Mouse (Mus musculus) urinary bladder, postnatal 4 days (tissue): ENCODE measurements around the gene Fastk.
"Not testable (repeated sequence)": the region's sequence is repeated elsewhere in the genome, so short reads cannot be mapped to it uniquely, and the experiment has no call there.

Experiments
- DNase-seq, 2 experiments: peaks; one replicate each; pipeline ENCODE4 v3.0.0; 2021 to 2022; ENCODE audit warnings: low spot score in 2 of 2

Fastk gene

GRCm38 (mm10) chr5:24423129-24424003, 21.7 kb downstream of the Fastk start, which contains the start of the genes Cdk5 and Slc4a2:
TSS of gene Cdk5 (minus strand) at chr5:24423530.
TSS of gene Slc4a2 (plus strand) at chr5:24423837.
- peak; percentile 97 to 98 for DNase-seq

- no peak for DNase-seq
Observed at GRCm38 (mm10) chr5:24420381-24420780, 24.7 kb downstream of the Fastk start.

GRCm38 (mm10) chr5:24417587-24417986, 27.5 kb downstream of the Fastk start:
- DNase-seq: no peak

GRCm38 (mm10) chr5:24416222-24416736, 28.8 kb downstream of the Fastk start:
- peak in 1 of 2 experiments; percentile 40 for DNase-seq

GRCm38 (mm10) chr5:24413938-24414337, 31.1 kb downstream of the Fastk start:
- DNase-seq: no peak

GRCm38 (mm10) chr5:24413042-24413693, 31.9 kb downstream of the Fastk start, which contains the start of gene Asic3:
TSS of gene Asic3 (plus strand) at chr5:24413392.
- no peak for DNase-seq

- DNase-seq: no peak
Observed at GRCm38 (mm10) chr5:24412063-24412462, 33.0 kb downstream of the Fastk start.

GRCm38 (mm10) chr5:24409466-24409865, 35.6 kb downstream of the Fastk start:
- DNase-seq: no peak

- no peak for DNase-seq
Observed at GRCm38 (mm10) chr5:24408651-24409050, 36.4 kb downstream of the Fastk start.

- DNase-seq: no peak
Observed at GRCm38 (mm10) chr5:24405389-24405876, 39.7 kb downstream of the Fastk start.

- DNase-seq: no peak
Observed at GRCm38 (mm10) chr5:24404594-24405360, 40.3 kb downstream of the Fastk start.

- no peak for DNase-seq
Observed at GRCm38 (mm10) chr5:24401969-24402368, 43.1 kb downstream of the Fastk start.

GRCm38 (mm10) chr5:24400911-24401605, 44.0 kb downstream of the Fastk start:
- no peak for DNase-seq

GRCm38 (mm10) chr5:24400362-24400761, 44.7 kb downstream of the Fastk start:
- no peak for DNase-seq

GRCm38 (mm10) chr5:24399686-24400085, 45.4 kb downstream of the Fastk start:
- no peak for DNase-seq

- DNase-seq: not testable (repeated sequence)
Observed at GRCm38 (mm10) chr5:24396254-24396653, 48.8 kb downstream of the Fastk start.

- peak; percentile 87 to 91 for DNase-seq
Observed at GRCm38 (mm10) chr5:24394165-24394894, 50.8 kb downstream of the Fastk start.

GRCm38 (mm10) chr5:24393392-24393997, 51.6 kb downstream of the Fastk start, which contains the start of gene Abcb8:
TSS of gene Abcb8 (plus strand) at chr5:24393663.
- DNase-seq: peak; percentile 72 to 86

- no peak for DNase-seq
Observed at GRCm38 (mm10) chr5:24392724-24393123, 52.4 kb downstream of the Fastk start.

- no peak for DNase-seq
Observed at GRCm38 (mm10) chr5:24391864-24392263, 53.2 kb downstream of the Fastk start, which contains the start of gene Atg9b. TSS of gene Atg9b (minus strand) at chr5:24392143.
